Mouse (Mus musculus): ENCODE measurements around the gene Gm42420. TPM values are rescaled to one million over a fixed set of nuclear protein-coding genes. Genes with fewer than 3 reads are reported as not detected.

The Gm42420 gene
- polyA plus RNA-seq (2012; ENCODE audit: insufficient read depth, insufficient read length, missing spikeins) = not detected in 2 replicates

GRCm38 (mm10) chr6:39585517-39585916 is at the start of gene Gm42420:
Gm42420 (plus strand) TSS chr6:39585753.
- Histone ChIP-seq H3K27ac (ENCODE audit: insufficient read depth, low read depth, low read length) (no peak within 1 kb of the TSS), H3K4me1 (ENCODE audit: control insufficient read depth, insufficient read depth, low read length) (no peaks in the 10 kb centered on the region), H3K4me3 (ENCODE audit: insufficient read depth, low read length) (no peak within 1 kb of the TSS)
- no peak for TF ChIP-seq CTCF (IDR thresholded peaks at IDR 0.05; ENCODE audit: low read depth, low read length)
- no peak for TF ChIP-seq POLR2A (IDR thresholded peaks at IDR 0.05; ENCODE audit: borderline replicate concordance, low read depth, low read length)

DNA sequence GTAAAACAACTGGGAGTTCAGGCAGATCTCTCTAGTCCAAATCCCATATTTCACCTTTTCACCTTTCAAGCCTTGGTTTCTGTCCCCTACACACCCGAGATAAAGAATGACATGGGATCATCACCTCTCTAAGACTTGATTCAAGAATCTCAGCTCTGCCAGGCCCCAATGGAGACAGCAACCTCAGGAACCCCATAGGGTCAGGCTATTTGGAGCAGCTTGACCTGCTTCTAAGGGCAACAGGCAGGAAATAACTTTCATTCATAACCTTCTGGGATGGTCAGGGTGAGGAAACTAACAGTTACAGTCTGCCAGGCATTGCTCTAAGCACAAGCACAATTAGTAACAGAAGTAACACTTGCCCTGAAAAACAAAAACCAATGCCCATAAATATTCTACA is 48.9 kb upstream of the Gm42420 start:
- H3K4me3 ChIP-seq (ENCODE audit: insufficient read depth, low read length) = no peak overlapping the region
- TF ChIP-seq POLR2A (IDR thresholded peaks at IDR 0.05; ENCODE audit: borderline replicate concordance, low read depth, low read length) (no peak), CTCF (IDR thresholded peaks at IDR 0.05; ENCODE audit: low read depth, low read length) (no peak)
- peaks cover 35% of the 10 kb centered on the region for H3K4me1 ChIP-seq (ENCODE audit: control insufficient read depth, insufficient read depth, low read length)
- H3K27ac ChIP-seq (ENCODE audit: insufficient read depth, low read depth, low read length) = no peak overlapping the region

DNA sequence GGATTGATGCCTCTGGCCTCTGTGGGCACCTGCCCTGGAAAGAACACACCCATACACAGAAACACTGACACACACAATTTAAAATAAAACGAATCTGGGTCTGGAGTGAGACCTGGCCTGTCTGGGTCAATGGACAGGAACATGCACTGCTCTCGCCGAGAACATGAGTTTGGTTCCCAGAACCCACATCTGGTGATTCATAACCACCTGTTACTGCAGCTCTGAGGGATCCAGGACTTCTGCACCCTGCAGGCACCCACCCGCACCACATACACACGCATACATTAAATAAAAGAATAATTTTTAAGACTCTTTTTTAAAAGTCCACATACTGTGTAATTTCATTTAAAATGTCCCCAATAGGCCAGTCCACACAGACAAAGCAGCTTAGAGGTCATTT is 48.3 kb upstream of the Gm42420 start:
- no peak overlapping the region for H3K4me3 ChIP-seq (ENCODE audit: insufficient read depth, low read length)
- H3K27ac ChIP-seq (ENCODE audit: insufficient read depth, low read depth, low read length) = no peak overlapping the region
- H3K4me1 ChIP-seq (ENCODE audit: control insufficient read depth, insufficient read depth, low read length) = peaks cover 35% of the 10 kb centered on the region
- no peak for TF ChIP-seq CTCF (IDR thresholded peaks at IDR 0.05; ENCODE audit: low read depth, low read length)
- TF ChIP-seq POLR2A (IDR thresholded peaks at IDR 0.05; ENCODE audit: borderline replicate concordance, low read depth, low read length) = no peak

- H3K4me3 ChIP-seq (ENCODE audit: insufficient read depth, low read length) = no peak overlapping the region
- H3K4me1 ChIP-seq (ENCODE audit: control insufficient read depth, insufficient read depth, low read length) = peaks cover 45% of the 10 kb centered on the region
- H3K27ac ChIP-seq (ENCODE audit: insufficient read depth, low read depth, low read length) = peak overlapping the region; percentile 71
- TF ChIP-seq POLR2A (IDR thresholded peaks at IDR 0.05; ENCODE audit: borderline replicate concordance, low read depth, low read length) = no peak
- TF ChIP-seq CTCF (IDR thresholded peaks at IDR 0.05; ENCODE audit: low read depth, low read length) = no peak
Observed at GRCm38 (mm10) chr6:39538227-39538626, 47.3 kb upstream of the Gm42420 start.

DNA sequence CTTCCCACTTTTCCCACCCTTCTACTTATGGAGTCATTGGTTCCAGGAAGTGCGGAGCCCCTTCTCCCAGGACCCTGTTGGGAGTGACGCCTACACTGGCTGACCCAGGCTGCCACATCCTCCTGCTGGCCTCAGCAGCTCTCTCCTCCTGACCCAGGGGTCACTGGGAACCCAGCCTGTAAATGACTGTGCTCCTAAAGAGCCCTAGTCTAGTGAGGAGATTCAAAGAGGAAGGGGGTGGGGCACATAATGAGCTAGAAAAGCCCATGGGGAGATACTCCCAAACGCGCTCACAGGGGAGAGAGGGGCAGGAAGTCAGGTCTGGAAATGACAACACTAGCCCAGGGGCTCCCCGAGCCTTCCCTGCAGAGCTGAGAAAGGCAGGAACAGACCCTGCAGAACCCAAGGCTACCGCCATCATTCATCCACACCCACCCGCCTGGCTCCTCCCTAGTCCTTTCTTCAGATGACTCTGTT is 45.8 kb upstream of the Gm42420 start:
- Histone ChIP-seq H3K4me3 (ENCODE audit: insufficient read depth, low read length) (no peak overlapping the region), H3K27ac (ENCODE audit: insufficient read depth, low read depth, low read length) (0 out of 2 replicates have a peak overlapping the region, but pooled peaks have one; percentile 6), H3K4me1 (ENCODE audit: control insufficient read depth, insufficient read depth, low read length) (peaks cover 47% of the 10 kb centered on the region)
- no peak for TF ChIP-seq CTCF (IDR thresholded peaks at IDR 0.05; ENCODE audit: low read depth, low read length)
- no peak for TF ChIP-seq POLR2A (IDR thresholded peaks at IDR 0.05; ENCODE audit: borderline replicate concordance, low read depth, low read length)

DNA sequence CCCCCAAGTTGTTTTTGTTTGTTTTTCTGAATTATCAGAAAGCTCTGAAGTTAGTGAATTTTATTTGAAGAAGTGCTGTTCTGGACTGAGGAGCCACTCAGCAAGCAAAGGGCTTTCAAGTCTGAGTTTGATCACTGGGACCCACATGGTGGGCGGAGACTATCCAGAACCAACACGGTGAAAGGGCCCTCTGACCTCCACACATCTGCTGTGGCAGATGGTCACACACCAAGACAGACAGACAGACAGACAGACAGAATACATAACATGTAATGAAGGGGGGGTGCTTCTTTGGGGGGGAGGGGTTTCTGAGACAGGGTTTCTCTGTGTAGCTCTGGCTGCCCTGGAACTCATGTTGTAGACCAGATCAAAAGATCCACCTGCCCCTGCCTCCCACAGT is 45.0 kb upstream of the Gm42420 start:
- peaks cover 52% of the 10 kb centered on the region for H3K4me1 ChIP-seq (ENCODE audit: control insufficient read depth, insufficient read depth, low read length)
- H3K27ac ChIP-seq (ENCODE audit: insufficient read depth, low read depth, low read length) = no peak overlapping the region
- no peak overlapping the region for H3K4me3 ChIP-seq (ENCODE audit: insufficient read depth, low read length)
- TF ChIP-seq CTCF (IDR thresholded peaks at IDR 0.05; ENCODE audit: low read depth, low read length) (no peak), POLR2A (IDR thresholded peaks at IDR 0.05; ENCODE audit: borderline replicate concordance, low read depth, low read length) (no peak)

- Histone ChIP-seq H3K4me1 (ENCODE audit: control insufficient read depth, insufficient read depth, low read length) (peaks cover 48% of the 10 kb centered on the region), H3K4me3 (ENCODE audit: insufficient read depth, low read length) (no peak overlapping the region), H3K27ac (ENCODE audit: insufficient read depth, low read depth, low read length) (no peak overlapping the region)
- TF ChIP-seq POLR2A (IDR thresholded peaks at IDR 0.05; ENCODE audit: borderline replicate concordance, low read depth, low read length) (no peak), CTCF (IDR thresholded peaks at IDR 0.05; ENCODE audit: low read depth, low read length) (no peak)
Observed at GRCm38 (mm10) chr6:39542631-39543597, 42.6 kb upstream of the Gm42420 start.

DNA sequence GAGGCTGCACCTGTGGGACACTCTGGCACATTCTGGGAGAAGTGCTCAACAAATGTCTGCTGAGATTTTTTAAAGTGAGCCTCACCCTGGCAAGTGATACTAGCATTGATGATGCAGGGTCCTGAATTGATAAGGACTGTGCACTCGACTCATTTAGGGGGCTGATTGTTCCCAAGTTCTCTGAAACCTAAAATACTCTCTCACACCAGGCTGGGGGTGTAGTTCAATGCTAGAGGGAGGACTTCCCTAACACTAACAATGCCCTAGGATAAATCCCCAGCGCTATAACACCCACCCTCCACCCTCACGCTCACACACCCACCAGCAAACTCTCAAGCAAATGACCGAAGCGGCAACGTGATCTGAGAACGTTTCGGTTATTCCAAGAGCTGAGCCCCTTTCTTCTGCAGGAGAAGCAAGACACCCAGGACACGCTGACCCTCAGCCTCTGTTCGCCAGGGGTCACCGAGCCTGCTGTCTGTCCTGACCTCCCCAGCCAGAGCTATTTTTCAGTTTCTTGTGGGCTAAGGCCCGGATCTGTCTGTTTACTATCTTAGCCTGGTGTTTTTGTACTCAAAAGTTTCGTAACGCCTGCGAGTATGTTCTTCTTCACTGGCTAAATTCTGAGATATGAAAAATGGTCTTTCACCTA is 41.7 kb upstream of the Gm42420 start:
- TF ChIP-seq CTCF (IDR thresholded peaks at IDR 0.05; ENCODE audit: low read depth, low read length) (no peak), POLR2A (IDR thresholded peaks at IDR 0.05; ENCODE audit: borderline replicate concordance, low read depth, low read length) (no peak)
- Histone ChIP-seq H3K4me1 (ENCODE audit: control insufficient read depth, insufficient read depth, low read length) (peaks cover 39% of the 10 kb centered on the region), H3K4me3 (ENCODE audit: insufficient read depth, low read length) (no peak overlapping the region), H3K27ac (ENCODE audit: insufficient read depth, low read depth, low read length) (no peak overlapping the region)

DNA sequence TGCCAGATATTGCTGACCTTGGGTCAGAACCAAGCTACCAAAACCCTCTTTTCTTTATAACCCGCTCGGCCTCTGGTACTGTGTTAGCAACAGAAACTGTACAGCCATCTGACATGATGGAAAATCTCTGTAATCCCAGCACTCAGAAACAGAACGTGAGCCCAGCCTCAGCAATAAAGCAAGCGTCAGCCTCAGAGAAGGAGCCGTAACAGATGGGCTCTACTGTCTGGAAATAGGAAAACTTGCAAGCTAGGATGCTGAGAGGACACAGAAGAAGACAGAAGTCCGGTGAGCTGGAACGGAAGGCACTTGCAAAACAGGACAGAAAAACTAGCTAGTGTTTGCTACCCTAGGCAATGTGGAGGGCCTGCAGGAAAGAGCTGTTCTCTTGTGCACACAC is 40.1 kb upstream of the Gm42420 start:
- TF ChIP-seq POLR2A (IDR thresholded peaks at IDR 0.05; ENCODE audit: borderline replicate concordance, low read depth, low read length) (no peak), CTCF (IDR thresholded peaks at IDR 0.05; ENCODE audit: low read depth, low read length) (no peak)
- Histone ChIP-seq H3K4me3 (ENCODE audit: insufficient read depth, low read length) (no peak overlapping the region), H3K4me1 (ENCODE audit: control insufficient read depth, insufficient read depth, low read length) (peaks cover 29% of the 10 kb centered on the region), H3K27ac (ENCODE audit: insufficient read depth, low read depth, low read length) (no peak overlapping the region)

GRCm38 (mm10) chr6:39548030-39548429 is 37.5 kb upstream of the Gm42420 start:
- H3K4me3 ChIP-seq (ENCODE audit: insufficient read depth, low read length) = no peak overlapping the region
- peaks cover 33% of the 10 kb centered on the region for H3K4me1 ChIP-seq (ENCODE audit: control insufficient read depth, insufficient read depth, low read length)
- TF ChIP-seq CTCF (IDR thresholded peaks at IDR 0.05; ENCODE audit: low read depth, low read length) (no peak), POLR2A (IDR thresholded peaks at IDR 0.05; ENCODE audit: borderline replicate concordance, low read depth, low read length) (no peak)
- H3K27ac ChIP-seq (ENCODE audit: insufficient read depth, low read depth, low read length) = no peak overlapping the region
